Mouse (Mus musculus) MN1 (cell line): Measurements from ENCODE around the gene Hrh1.

Source experiments
- DNase-seq: peaks from one replicate; pipeline ENCODE4 v3.0.0-alpha.2; 2016; ENCODE audit warnings: low spot score

The Hrh1 gene

GRCm38 (mm10) chr6:114406634-114407033 lies 8.9 kb downstream of the Hrh1 start:
- DNase-seq: no peak

DNA sequence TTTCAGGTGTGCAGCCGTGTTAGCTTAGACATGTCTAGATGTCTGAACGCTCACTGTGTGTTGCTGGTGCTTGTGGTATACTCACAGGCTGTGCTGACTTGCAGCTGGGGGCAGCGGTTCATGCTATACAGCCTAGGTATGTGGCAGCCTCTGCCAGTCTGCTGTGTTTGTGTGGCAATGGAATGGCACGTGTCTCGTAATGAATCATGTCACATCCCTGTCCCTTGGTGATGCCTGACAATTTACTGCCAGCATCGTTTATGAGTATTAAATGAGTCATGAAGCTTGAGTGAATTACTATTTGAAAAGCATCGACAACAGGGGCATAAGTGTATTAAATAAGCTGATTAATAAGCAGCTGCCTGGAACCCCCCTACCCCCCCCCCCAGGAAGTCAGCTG lies 9.3 kb downstream of the Hrh1 start:
- DNase-seq: no peak

DNA sequence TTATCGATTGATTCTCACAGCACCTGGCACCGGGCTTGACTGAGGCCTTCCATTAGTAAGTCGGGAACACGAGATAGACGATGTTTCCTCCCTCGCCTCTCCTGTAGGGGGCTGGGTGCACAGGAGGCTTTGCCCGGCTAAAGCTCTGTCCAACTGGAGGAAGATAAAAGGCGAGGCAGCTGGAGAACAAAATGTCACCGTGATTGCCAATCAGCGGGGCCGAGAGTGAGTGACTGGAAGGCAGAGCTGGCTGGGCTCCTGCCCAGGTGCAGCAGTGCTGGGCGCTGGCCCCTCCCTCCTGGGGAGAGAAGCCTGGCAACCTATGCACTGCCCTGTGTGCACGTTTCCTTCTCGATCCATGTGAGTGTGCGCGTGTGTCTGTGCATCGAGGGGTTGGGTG lies 10.5 kb downstream of the Hrh1 start:
- no peak for DNase-seq

DNA sequence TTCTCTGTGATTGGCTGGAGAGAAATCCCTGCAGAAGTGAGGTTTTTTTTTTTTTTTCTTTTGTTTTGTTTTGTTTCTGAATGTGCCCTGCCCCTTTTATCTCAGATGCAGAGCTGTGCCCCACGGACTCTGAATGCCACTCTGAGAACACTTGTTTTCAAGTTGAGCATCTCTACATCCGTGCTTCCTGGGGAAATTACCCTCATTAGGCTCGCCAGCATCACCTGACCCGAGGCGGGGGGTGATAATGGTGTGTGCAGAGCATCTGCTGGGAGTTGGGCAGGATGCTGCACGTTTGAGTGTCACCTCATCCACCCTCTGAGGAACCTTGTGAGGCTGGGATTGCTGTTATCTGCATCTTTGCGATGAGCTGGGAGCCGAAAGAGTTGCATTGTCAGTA lies 14.2 kb downstream of the Hrh1 start:
- DNase-seq: no peak

DNA sequence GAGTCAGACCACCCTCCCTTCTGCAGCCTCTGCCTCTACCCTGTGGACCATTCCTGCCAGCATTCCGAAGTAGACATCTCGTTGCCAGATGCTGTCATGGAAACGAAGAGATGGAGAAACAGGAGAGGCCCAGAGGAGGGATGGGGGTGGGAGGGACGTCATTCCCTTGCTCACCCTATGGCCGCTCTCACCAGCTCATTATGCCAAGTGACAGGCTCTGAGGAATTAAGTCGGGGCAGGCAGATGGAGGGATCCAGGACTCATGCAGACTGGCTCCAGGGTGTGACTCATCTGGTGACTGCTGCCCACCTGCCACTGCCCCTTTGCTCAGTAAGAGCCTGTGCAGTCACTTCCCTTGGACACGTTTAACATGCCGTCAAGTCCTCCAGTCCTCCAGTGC lies 16.8 kb downstream of the Hrh1 start:
- DNase-seq: no peak

GRCm38 (mm10) chr6:114418037-114418436 lies 20.3 kb downstream of the Hrh1 start:
- no peak for DNase-seq

DNA sequence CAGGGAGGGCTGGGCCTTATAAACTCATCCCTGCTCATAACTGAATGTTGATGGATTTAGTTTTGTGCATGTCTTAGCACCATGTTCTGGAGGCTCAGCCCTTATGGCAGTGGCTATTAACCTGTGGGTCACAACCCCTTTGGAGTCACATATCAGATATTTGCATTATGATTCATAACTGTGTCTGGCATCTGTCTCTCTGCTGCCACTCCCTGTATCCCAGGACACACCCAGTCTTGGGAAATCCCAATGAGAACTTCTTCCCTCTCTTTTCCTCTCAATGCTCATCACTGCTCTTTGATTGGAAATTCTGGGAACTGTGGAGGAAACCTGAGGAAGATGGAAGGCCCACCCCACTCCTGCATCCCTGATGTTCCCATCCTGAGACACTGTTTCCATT lies 23.3 kb downstream of the Hrh1 start:
- DNase-seq: no peak

DNA sequence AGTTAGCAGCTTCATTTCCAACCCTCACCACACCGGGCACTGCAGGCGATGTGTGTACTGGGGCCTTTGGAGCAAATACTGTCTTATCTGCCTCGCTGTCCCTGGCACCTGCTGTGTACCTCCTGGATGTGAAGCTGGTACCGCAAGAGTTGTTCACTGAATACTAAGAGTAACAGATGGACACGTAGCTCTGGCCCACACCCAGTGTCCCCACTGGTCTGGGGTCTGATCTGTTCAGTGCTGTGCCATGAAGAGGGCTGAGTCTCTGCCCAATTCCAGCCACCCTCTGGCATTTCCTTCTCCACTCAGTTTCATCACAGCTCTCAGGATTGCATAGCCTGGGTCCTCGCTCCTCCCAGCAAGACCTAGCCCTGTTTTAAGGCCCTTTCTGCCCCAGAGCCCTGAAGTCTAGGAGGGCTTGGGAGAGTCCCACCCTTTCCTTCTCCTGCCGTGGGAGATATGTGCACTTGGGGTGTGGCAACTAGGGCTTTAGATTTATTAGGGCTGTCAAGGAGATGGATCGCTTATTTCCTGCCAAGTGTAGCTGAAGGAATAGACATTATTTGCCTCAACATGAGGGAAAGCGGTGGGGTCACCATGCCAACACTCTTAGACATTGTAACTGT lies 25.4 kb downstream of the Hrh1 start:
- DNase-seq: no peak

GRCm38 (mm10) chr6:114425343-114425742 lies 27.6 kb downstream of the Hrh1 start:
- DNase-seq: no peak

GRCm38 (mm10) chr6:114427641-114428040 lies 29.9 kb downstream of the Hrh1 start:
- no peak for DNase-seq

- DNase-seq: no peak
Measured at GRCm38 (mm10) chr6:114428831-114429230, 31.1 kb downstream of the Hrh1 start.

DNA sequence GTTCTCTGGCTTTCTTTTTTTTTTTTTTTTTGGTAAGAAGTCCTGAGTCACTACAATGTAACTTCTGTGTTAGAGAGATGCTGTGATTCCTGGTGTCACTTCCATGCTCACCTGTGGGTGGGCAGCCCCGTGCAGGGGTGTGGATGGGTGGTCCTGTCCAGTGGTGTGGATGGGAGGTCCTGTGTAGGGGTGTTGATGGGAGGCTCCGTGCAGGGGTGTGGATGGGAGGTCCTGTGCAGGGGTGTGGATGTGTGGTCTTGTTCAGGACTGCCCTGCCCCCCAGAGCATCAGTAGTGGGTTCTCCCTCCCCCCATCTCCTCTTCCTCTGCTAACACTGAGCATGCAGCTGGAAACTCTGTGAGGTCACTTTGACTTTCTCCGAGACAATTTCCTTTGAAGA lies 34.9 kb downstream of the Hrh1 start:
- DNase-seq: no peak

DNA sequence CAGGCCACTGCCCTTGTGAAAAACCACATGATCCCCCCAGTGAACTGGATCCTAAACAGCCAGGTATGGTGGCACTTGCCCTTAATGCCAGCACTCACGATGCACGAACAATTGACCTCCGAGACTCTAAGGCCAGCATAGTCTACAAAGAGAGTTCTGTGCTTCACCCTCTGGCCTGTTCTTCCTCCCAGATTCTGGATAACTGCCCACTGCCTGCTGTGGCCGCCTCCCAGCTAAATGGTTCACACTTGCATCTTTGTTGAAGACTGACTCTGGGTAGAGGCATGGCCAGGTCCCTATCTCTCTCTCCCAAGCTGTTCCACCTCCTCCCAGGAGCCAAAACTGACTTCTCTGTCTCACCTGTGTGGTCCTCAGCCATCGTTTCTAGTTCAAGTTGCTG lies 36.8 kb downstream of the Hrh1 start:
- DNase-seq: no peak

GRCm38 (mm10) chr6:114440302-114440701 lies 42.6 kb downstream of the Hrh1 start:
- no peak for DNase-seq

- DNase-seq: no peak
Measured at GRCm38 (mm10) chr6:114440788-114441453, 43.2 kb downstream of the Hrh1 start.

DNA sequence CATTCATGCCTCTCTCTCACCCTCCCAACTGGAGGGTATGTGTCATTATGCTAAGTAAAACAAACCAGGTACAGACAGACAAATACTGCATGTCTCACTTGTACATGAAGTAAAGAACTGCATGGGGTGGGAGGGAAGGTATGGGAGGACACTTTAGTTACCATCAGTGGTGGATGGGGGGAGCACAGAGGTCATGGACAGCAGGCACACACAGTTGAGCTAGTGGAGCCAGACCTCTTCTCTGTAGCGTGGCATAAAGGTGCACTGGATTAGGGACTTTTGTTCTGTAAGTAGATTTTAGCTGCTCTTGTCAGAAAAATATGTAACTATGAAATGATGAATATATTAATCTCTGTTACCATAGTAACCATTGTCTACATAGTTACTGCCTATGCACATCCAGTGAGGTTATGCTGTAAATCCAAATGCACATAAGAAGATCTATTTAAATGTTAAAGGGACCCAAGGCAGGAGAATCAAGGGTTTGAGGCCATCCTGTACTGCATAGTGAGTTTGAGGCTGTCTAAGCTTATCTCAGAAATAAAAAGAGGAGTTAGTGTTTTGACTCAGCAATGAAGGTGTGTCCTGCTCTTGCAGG lies 46.6 kb downstream of the Hrh1 start:
- DNase-seq: no peak

- no peak for DNase-seq
Measured at GRCm38 (mm10) chr6:114444976-114445375, 47.2 kb downstream of the Hrh1 start.

GRCm38 (mm10) chr6:114448888-114449287 lies 51.2 kb downstream of the Hrh1 start:
- no peak for DNase-seq

DNA sequence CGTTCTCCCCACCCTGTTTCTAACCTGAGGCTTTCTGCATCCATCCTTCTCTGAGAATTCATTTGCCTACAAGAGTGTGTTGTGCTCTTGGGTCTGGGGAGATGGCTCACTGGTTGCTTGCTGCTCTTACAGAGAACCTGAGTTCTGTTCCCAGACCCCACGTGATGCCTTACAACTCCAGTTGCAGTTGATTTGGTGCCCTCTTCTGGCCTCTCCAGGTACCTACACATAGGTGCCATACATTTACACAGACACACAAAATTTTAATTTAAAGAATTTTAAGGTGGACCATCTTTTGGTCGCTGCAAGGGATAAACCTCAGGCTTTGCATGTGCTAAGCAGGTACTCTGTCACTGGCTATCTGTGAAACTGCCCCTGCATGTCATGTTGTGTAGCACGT lies 57.5 kb downstream of the Hrh1 start:
- no peak for DNase-seq

DNA sequence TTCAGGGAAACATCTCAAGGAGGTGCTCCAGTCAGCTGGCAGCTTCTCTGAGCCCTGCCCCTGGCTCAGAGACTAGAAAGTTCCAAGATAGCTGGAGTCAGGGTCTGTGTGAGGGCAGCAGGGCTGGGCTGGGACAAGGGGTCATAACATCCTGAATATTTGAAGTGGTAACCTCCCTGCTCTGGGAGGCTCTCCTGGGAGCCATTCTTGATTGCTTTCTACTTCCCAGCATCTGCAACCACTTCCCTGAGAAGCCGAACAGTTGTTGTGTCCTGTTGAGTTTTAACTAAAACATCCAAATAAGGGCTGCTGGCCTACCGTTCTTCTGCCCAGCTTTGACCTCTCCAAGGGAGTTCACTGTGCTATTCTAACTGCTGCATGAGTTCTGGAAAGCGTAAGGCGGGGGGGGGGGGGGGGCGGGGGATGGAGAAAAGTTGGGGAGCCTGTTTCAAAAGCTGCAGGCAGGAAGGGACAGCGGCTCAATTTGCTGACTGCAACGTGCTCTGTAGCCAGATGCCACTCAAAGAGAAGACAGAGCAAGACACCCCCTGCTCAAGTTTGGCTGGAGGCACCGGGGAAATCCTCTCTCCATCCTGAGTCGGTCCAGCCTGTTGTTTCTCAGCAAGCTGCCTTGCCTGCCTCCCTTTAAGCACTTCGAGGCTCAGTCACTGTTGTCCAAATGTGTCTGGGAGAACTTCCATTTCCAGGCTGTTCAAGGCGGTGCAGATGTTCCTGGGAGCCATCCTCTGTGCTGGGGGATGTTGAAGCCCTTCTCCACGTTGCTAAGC lies 58.7 kb downstream of the Hrh1 start:
- DNase-seq: no peak

DNA sequence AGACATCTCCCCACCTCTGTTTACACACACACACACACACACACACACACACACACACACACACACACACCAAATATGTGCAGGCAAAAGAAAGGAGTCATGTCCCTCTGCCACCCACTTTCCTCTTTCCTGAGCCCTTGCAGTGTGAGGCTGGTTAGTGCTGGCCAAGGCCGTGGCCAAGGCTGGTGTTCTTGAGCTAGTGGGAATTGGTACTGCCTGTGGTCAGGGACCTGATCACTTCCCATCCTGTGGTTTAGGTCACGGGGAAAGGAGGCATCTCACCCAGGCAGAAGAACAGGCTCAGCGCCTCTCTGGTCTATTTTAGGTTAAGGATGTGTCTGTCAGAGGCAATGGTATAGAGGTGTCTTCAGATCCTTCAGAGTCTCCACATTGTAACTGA lies 59.6 kb downstream of the Hrh1 start:
- no peak for DNase-seq

GRCm38 (mm10) chr6:114458191-114458590 lies 60.5 kb downstream of the Hrh1 start:
- no peak for DNase-seq

GRCm38 (mm10) chr6:114459969-114460368 lies 62.2 kb downstream of the Hrh1 start:
- no peak for DNase-seq
